Mouse (Mus musculus) left cerebral cortex, postnatal 4 days (tissue): ENCODE measurements around the gene Top2b. TPM values are rescaled to one million over a fixed set of nuclear protein-coding genes. Genes with fewer than 3 reads are reported as not detected.

Source experiments
- DNase-seq: peaks from one replicate; pipeline ENCODE4 v3.0.0-alpha.2; 2022
- intact Hi-C: fragments of 180-260 bp; cut with DNase I; formaldehyde crosslinking; loops from one replicate; pipeline ENCODE4 v1.15.1; 2025
- total RNA-seq, 2 experiments: library from RNA; stranded (reverse); gene quantifications; 2 replicates each; pipeline ENCODE4 v1.2.3; 2021

Gene Top2b
- total RNA-seq, 2 experiments from 2014 or later: 220 to 249 TPM

DNA sequence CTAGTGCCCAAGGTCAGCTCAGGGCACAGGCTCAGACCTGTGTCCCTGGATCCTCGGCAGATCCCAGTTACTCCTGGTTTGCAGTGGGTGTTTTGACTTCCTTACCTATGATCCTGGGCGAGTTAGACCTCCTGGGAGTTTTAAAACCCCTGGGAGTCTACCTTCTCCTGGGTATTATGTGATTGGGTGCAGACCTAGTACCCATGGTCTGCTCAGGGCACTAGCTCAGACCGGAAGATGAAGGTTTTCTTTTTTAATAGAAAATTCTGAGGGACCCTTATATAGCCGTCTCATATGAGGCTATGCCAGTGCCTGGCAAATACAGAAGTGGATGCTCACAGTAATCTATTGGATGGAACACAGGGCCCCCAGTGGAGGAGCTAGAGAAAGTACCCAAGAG lies 40.2 kb downstream of the Top2b start:
- DNase-seq: no peak
- intact Hi-C loops: no loop called here

DNA sequence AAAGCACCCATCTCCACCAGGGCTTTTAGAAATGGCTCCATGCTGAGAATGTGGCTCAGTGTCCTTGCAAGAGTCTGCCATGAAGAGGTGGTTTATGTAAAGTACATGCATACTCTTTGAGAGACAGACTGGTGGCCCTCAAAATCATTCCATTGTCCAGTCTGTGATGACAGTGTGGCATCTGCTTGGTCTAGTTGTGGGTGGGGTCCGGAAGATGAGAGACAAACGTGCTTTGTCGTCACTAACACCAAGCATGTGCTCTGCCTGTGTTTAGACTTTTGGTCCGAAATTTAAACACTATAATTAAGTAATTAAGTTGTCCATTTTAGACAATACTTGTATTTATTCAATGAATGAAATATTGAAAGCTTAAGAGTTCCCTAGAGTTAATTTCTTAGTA lies 49.2 kb downstream of the Top2b start:
- intact Hi-C loops: no loop called here
- no peak for DNase-seq

DNA sequence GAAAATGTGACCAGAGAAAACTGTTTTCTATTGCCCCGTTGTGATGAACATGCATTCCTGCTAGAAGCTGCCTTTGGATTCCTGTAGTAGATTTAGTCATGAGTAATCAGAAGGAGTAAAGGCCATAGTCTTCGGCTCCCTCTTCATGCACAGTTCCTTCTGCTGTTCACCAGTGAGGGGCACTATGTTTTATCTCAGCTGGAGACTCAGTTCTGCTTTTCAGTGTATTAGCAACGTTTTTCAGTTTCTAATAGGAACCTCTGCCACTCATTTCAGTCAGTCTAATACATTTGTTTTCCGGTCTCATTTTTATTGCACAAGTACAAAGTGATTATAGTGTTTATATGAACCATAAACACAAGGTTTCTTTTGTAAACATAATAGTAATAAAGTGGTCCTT lies 62.6 kb downstream of the Top2b start:
- intact Hi-C loops: no loop called here
- no peak for DNase-seq

DNA sequence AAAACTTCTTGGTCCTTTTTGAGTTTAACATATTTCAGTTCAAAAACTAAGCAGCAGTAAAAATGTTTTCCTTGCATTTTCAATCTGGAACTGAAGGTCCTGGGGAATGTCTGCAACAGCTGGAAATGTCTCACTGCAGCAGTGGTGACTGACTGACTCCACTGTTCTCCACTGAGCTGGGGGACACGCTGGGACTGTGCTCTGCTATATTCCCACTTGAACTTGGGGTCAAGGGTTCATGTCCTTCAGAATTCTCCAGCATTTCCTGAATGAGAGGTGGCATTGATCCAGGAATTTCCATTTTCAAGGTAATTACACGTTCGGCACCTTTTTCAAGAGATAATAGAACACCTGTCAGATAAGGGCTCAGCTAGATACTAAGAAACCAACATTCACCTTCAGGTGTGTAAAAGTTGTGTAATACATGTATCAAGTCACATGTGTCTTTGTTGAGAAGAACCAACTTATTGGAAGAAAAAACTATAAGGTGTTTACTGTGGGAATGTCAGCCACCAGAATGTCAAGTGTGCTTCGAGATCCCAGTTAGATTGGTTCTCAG lies 67.0 kb downstream of the Top2b start:
- intact Hi-C loops: loop anchor here (10.0 kb wide), 2 partner anchors 973 to 1743 kb away; no protein-coding TSS in a partner anchor
- no peak for DNase-seq

DNA sequence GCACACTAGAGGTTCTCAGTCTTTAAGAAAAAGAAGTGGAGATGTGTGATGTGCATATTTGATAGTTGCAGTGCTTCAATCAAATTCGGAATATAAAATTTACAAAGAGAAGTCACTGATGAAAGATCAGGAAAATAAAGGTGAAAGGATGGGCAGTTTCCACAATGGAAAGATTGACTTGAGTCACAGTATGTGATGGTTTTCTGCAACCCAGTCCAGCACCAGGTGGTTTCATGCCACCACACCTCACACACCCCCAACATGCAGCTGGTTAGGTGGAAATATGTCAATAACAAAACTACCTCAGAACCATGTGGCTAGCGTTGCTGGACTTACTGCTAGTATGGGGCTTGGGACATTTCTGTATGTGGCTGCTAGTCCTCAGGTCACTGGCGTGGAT lies 67.6 kb downstream of the Top2b start:
- intact Hi-C loops: loop anchor here (10.0 kb wide), 2 partner anchors 972 to 1742 kb away; no protein-coding TSS in a partner anchor
- DNase-seq: no peak

DNA sequence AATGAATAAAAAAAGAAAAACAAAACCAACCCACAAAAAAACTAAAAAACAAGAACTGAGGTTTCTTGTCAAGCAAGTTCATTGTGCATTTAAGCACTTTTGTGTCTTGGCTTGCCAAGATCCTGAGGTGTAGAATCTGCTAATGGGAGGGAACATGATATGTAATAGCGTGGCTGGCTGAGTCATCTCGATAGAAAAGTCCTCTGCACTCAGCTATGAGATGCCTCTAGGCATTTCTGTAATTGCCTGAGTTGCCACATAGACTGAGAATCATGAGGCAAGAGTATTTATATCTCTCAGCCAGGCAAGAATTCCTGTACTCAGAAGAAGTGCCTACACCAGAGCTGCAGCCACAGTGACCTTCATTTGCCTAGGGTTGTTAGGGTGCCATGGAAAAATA lies 68.2 kb downstream of the Top2b start:
- no peak for DNase-seq
- intact Hi-C loops: loop anchor here (10.0 kb wide), 2 partner anchors 972 to 1742 kb away; no protein-coding TSS in a partner anchor

DNA sequence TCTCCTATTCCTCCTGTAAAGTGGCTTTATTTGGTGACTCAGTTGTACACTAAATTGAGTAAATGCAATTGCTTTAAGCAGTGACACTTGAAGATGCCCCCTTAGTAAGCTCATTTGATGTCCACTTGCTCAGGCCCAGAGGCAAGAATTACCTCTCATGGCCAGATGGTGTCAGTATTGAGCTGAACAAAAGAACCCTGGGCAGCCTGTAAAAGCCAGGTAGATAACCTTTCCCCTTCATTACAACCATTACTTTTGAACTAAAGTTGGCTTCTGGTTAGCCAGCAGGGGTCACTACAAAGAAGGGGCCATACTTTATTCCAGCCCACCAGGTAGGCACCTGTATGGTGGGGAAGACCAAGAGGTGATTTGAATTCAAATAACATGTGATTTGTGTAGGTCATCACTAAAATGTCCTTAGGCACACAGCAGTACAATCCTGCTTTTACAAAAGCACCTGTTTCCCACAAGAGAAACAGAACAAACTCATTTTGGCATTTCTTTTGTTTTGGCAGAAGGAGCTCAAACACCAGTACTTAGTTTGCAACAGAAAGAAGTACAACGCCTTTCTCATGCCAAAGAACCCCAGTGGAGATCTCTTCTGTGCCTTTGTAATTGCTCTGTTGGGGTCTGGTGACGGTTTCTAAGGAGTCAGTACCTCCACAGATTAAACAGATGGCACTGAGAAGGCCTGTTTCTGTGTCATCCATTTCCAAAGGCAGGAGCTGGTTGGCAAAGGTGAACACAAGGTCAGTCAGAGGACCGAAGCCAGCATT lies 69.6 kb downstream of the Top2b start:
- intact Hi-C loops: loop anchor here (10.0 kb wide), 2 partner anchors 970 to 1740 kb away; no protein-coding TSS in a partner anchor
- DNase-seq: peak; percentile 40

DNA sequence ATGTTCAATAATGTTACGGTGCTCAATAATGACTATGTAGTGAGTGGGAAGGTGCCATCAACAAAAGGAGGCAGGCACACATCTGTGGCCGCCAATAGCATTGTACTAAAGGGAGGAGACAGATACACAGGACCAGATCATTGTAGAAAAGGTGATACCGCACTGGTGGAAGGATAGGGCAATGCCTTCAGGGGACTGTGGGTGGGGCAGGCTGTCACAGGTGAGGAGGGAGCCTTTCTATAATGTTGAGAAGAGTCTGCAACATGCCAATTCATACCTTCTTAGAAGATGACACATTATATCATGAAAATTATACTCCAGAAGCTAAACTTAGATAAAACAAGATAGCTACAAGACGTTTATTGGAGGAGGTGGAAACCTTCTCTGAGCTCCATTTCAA lies 72.4 kb downstream of the Top2b start:
- no peak for DNase-seq
- intact Hi-C loops: loop anchor here (10.0 kb wide), 2 partner anchors 967 to 1737 kb away; no protein-coding TSS in a partner anchor

DNA sequence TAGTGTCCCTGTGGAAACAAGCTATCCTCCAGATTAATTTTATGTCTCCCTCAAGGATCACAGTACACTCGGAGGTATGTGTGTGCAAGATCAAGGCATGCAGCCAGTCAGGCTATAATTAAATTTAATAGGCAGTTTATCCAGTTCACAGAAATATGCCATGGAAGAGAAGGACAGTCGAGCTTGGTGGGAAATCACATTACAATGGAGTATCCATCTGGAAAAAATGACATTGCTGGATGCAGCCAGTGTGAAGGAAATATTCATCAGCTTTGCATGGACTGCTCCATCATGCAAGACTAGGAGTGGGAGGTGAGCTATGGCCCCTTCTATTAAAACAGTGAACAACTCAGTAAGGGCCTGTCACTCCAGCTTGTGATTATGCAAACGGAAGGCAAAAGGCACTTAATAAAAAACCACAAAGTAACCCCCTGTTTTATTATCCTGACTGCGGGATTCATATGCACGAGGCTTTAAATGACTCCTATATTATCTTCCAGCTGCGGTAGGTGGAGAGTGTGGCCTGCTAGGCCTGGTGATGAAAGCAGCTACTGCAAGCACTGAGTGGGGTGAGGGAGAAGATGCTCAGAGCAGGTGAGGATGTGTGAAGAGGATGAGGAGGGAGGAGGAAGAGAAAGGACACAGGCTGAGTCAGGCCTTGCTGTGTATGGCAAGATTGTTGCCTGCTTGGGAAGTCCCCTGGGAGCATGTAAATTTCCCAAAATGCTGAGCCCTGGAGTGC lies 74.6 kb downstream of the Top2b start:
- intact Hi-C loops: loop anchor here (10.0 kb wide), 2 partner anchors 965 to 1735 kb away; no protein-coding TSS in a partner anchor
- no peak for DNase-seq

DNA sequence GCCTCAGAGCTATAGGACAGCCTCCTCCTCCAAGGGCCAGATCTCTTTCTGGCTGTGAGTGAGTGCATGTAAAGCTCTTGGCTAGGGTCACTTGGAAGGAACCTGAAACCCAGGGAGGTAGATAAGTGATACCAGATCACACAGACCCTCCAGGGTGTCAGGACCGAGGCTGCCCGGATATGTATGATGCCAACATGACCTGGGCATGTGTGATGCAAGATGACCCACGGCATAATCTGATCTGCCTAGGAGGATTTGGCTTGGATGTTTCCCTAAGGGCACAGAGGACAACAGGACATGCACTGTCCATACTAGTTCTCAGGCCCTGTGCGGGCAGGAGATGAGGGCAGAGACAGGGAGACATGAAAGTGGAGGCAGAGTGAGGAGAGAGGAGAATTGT lies 79.9 kb downstream of the Top2b start:
- intact Hi-C loops: no loop called here
- no peak for DNase-seq

DNA sequence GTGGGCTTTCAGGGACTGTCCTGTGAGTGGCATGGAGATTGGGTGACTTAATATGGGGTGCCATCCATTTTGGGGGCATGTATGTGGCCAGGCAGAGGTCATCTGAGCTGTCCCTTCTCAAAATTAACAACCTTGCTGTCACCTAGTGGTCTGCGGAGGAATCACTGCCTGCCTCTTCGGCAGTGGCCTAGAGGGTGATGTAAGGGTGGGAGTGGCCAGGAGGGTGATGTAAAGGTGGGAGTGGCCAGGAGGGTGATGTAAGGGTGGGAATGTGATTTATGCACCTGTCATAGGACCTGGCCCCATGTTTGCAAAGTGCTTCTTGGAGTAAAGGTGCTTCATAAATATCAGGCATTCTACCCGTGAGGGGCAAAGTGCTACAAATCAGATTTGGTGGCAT lies 82.6 kb downstream of the Top2b start:
- intact Hi-C loops: no loop called here
- peak; percentile 16 for DNase-seq

DNA sequence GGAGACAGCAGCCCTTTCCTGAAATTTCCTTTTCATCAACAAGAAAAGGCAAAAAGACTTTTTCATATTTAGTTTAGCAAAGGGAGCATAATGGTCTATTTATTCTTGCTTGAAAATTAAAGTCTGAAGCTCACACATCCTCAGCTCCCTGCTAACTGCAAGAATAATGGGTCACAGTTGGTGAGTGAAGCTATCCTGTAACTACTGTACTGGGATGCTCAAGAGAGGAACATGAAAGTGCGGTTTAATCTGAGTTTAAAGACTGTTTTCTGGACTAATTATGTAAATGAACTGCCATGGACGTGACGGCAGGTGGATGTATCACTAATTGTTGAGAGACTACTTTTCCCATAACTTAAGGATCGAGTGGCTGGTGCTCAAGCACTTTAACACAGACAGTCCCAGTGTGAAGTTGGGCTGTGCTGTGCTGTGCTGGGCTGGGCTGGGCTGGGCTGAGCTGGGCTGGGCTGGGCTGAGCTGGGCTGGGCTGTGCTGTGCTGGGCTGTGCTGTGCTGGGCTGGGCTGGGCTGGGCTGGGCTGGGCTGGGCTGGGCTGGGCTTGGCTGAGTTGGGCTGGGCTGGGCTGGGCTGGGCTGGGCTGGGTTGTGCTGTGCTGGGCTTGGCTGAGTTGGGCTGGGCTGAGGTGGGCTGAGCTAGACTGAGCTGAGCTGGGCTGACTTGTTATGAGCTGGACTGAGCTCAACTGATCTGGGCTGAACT lies 83.4 kb downstream of the Top2b start:
- intact Hi-C loops: no loop called here
- no peak for DNase-seq

DNA sequence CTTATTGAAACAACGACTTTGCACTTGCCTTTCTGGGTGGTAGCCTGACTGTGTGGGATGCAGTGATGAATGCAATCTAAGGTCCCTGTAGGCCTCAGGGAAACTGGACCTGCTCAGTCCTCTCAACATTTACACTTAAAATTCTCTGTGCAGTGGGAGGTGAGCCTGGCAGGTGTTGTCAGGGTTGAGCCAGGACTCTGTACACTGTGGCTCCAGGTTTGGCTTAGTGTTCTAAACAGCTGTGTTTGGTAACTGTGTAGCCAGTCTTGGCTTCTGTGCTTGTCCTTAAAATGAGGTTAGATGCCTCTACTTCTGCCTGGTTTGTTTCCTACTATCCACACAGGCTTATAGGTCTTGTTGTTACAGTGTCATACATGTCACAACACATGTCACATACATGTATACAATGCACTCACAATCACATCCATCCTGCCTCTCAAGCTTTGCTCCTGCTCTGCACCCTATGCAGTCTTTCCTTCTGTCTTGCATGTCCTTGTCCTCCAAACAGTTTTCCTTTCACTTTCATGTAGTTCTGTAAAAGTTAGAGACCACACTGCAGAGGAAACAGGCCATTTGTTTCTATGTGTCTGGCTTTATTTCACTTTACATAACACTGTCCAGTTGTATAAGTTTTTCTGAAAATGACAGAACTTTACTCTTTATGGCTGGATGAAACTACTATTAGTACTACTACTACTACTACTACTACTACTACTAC lies 113.8 kb downstream of the Top2b start:
- intact Hi-C loops: no loop called here
- DNase-seq: no peak

DNA sequence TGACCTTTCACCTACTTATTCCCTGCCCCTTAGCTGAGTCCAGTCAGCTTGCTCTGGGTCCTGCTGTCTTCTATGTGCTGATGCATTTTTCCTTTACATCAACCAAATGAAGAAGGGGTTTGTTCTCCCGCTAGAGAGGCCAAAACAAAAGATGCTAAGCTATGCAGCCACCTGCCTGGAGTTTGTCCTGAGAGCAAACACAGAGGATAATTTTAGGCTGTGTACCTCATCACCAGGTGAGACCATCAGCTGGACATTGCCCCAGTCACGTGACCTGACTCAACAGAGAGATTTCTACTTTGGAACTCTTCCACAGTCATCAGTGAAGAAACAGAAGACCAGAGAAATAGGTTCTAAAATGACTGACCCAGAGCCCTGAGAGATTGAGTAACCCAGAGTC lies 114.5 kb downstream of the Top2b start:
- intact Hi-C loops: no loop called here
- no peak for DNase-seq

DNA sequence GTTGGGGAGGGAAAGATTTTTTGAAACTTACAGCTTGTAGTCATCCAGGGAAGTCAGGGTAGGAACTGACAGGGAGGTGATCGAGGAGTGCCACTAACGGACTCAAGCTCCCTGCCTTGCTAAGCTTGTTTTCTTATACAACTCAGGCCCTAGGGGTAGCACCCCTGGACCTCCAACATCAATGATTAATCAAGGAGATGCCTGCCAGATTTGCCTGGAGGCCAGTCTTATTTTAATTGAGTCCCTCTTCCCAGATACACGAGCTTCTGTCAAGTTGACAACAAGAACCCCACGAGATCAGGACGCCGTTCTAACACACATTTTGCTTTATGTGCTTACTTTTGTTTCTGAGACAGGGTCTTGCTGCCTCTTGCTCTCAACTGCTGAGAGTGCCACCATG lies 115.6 kb downstream of the Top2b start:
- no peak for DNase-seq
- intact Hi-C loops: no loop called here

DNA sequence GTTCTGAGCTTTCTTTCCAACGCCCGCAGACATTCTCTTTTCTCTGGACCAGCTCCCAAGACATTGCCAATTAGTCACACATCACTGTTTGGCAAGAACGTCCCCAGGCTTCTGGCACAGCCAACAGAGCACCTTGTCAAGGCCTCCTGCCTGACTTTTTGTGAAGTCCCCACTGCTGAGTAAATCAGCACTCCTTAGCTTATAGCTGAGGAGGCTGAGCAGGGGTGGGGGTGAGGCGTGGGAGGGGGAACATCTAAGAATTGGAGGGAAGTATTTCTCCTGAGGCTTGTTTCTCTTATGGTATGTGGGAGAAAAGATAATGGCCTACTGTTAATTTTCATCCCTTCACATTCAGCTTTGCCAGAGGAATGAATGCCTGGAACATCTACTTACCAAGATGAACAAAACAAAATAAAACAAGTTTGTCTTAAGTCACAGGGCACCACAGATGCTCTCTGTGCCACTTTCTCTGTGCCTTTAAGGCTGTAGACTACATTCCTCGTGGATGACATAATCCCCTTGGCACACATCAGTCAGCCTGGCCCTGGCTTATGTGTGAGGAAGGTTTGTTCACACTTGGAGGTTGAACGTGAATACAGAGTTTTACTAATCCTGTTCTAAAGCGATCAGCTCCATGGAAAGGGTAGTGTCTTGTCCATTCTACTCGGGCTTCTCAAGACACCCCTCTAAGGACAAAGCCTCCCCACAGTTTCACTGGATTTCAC lies 118.8 kb downstream of the Top2b start:
- intact Hi-C loops: no loop called here
- peak; percentile 13 for DNase-seq
